Mouse (Mus musculus) embryonic fibroblast, embryonic 13.5 days (primary cell): ENCODE measurements around the gene Pi4k2b. TPM values are rescaled to one million over a fixed set of nuclear protein-coding genes. Genes with fewer than 3 reads are reported as not detected.
"Not testable (repeated sequence)": the region's sequence is repeated elsewhere in the genome, so short reads cannot be mapped to it uniquely, and the experiment has no call there.

Experiments used
- H3K27ac ChIP-seq: 2 replicates; pipeline ENCODE4 v1.5.1; 2012; ENCODE audit warnings: low read length, control low read depth, inconsistent platforms; ENCODE audit not compliant: insufficient read depth
- H3K4me1 ChIP-seq: 2 replicates; pipeline ENCODE4 v1.6.1; 2011; ENCODE audit warnings: low read length; ENCODE audit not compliant: control insufficient read depth, insufficient read depth
- H3K4me3 ChIP-seq: 2 replicates; pipeline ENCODE4 v1.5.1; 2011; ENCODE audit warnings: mild to moderate bottlenecking, control low read depth, low read length; ENCODE audit not compliant: insufficient read depth
- CTCF ChIP-seq: IDR thresholded peaks from 2 replicates; pipeline ENCODE4 v1.5.1; 2011; ENCODE audit warnings: mild to moderate bottlenecking, control low read depth, low read length, moderate library complexity, borderline replicate concordance; ENCODE audit not compliant: insufficient read depth
- POLR2A ChIP-seq: IDR thresholded peaks from 2 replicates; pipeline ENCODE4 v1.6.1; 2011; ENCODE audit warnings: low read depth, mild to moderate bottlenecking, control low read depth, low read length, moderate library complexity
- polyA plus RNA-seq: library from polyadenylated mRNA; stranded (reverse); fragments of >200 nt; gene quantifications from 2 replicates; pipeline ENCODE4 v1.2.4, GENCODE M21; 2011; ENCODE audit warnings: low read depth; ENCODE audit not compliant: missing spikeins, insufficient read length

Gene Pi4k2b
- polyA plus RNA-seq, result 25.7 and 28.1 TPM in 2 replicates

DNA sequence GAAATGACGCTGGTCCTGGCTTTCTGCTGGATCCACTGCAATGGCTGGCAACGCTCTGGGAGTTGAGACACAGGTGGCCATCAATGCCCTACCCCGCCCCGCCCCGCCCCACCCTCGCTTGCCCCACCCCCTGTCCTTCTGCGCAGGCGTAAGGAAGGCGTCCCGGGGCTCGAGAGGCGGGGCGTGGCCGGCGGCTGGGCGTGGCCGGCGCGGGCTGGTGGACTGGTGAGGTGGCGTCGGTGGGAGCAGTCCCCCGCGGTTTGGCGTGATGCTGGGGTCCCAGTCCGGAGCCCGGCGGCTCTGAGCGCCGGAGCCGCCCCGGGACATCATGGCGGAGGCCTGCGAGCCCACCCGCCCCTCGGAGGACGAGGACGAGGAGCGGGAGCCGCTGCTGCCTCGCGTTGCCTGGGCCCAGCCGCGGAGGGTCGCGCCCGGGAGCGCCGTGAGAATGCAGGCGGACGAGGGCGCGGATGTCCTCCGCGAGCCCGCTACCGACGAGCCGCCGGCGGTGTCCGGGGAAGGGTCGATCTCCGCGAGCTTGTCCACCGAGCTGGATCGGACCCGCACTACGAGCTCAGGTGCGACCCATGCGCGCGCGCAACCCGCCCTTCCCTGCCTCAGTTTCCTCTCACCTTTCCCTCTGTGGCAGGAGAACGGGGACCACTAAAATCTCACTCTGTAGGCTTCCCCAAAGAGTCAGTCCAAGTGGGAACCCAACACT lies at the start of gene Pi4k2b:
Gene Pi4k2b (plus strand): TSS at position 184 of the 721 bp plus-strand sequence.
- TF ChIP-seq CTCF, result no peak
- peak; percentile 70 for TF ChIP-seq POLR2A
- Histone ChIP-seq H3K27ac (peak within 1 kb of the TSS; percentile 15; the same call in 1 of the 2 replicates), H3K4me1 (no peaks in the 10 kb centered on the region), H3K4me3 (peak within 1 kb of the TSS; percentile 98)

DNA sequence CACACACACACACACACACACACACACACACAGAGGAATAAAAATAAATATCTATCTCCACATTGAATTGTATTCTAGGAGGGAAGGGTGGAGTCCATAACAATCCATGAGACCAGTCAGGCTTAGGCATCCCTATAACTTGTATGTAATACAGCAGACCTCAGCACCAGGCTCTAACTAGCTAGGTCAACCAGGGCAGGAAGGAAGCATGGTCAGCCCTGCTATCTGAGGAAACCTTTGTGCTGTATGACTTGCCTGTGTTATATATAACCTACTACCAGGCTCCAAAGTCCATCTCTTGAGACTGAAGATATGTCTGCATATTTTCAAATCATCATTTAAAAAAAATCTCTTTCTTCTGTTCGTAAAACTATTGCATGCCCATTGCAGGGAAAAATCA lies 44.1 kb upstream of the Pi4k2b start:
- Histone ChIP-seq H3K4me1 (no peaks in the 10 kb centered on the region), H3K27ac (no peak overlapping the region), H3K4me3 (no peak overlapping the region)
- TF ChIP-seq CTCF (no peak), POLR2A (no peak)

DNA sequence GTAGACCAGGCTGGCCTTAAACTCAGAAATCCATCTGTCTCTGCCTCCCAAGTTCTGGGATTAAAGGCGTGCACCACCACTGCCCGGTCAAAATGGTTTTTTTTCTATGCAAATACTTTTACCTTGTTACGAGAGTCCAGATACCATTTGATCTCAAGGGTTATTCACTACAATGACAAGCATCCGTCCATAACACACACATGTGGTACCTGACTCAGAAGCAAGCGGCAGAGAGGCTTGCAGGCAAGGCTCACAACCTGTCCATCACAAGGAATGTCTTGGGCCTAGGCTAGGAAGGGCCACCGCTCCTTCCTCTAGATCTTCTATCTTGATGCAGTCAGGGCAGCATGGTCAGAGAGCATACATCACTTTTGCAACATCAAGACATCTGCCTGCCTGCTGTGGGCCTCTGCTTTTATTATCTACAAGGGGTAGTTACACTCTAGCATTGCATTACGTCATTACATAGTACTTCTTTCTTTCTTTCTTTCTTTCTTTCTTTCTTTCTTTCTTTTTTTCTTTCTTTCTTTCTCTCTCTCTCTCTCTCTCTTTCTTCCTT lies 43.4 kb upstream of the Pi4k2b start:
- H3K4me1 ChIP-seq, H3K4me3 ChIP-seq, H3K27ac ChIP-seq: not testable (repeated sequence)

DNA sequence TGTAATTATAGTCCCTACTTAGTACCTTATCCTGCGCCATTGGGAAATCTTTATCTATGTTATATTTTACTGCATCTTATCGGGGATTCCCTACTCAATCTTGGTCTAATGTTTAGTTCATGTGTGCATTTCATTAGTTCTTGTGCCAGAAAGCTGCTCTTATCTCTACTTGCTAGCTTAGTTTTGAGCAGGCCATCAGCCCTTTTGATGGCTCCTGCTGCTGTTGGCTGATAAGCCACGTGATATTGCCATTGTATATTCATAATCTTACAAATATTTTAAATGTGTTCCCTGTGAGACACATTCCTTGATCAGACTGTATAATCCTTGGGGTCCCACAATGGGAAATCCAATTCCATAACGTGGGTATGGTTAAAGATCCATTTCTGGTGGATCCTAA lies 36.8 kb upstream of the Pi4k2b start:
- no peak for TF ChIP-seq CTCF
- no peak for TF ChIP-seq POLR2A
- no peak overlapping the region for H3K27ac ChIP-seq
- H3K4me3 ChIP-seq, result no peak overlapping the region
- H3K4me1 ChIP-seq, result no peaks in the 10 kb centered on the region

DNA sequence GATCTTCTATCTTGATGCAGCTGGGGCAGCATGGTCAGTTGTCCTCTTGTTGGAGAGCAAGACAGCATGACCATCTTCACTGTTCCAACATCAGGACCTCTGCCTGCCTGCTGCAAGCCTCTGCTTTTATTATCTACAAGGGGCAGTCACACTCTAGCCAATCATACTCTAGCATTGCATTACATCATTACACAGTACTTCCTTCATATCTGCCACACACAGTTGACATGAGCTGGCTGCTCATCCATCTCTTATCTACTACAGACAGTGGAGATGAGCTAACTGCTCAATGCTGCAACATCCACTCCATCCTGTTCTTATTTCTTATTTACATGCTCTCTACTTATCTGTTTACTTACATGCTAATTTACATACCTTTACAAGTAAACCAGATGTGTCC lies 28.7 kb upstream of the Pi4k2b start:
- no peak overlapping the region for H3K27ac ChIP-seq
- no peak for TF ChIP-seq CTCF
- TF ChIP-seq POLR2A, result no peak
- no peaks in the 10 kb centered on the region for H3K4me1 ChIP-seq
- H3K4me3 ChIP-seq, result no peak overlapping the region

DNA sequence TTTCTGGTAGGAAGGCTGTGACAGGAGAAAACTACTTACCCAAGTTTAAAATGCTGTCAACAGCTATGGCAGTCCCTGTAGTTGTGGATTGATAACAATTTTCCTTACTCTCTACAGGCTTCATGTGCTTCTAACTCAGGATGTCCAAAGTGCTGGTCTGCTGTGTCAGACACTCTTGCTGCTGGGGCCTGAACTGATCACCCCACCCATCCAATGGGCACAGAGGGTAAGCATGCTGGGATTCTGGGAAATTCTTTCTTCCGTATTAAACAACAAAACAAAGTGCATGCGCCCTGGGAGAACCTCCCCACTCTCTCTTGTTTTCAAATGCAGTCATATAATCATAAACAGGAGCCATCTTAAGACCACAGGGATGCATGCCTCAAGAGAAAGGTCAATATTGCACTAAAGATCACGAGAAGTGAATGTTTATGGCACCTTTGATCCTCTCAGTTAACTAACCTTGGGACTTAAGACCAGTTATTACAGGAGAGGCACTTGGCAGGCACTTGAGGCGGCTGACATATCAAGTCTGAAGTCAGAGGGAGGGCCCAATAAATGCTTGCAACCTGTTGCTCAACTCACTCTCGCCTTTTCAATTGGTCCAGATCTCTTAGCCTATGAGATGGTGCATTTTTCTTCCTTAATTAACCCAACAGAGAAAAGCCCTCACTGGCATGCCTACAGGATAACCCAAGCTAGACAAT lies 24.5 kb upstream of the Pi4k2b start:
- Histone ChIP-seq H3K4me3 (no peak overlapping the region), H3K27ac (no peak overlapping the region), H3K4me1 (no peaks in the 10 kb centered on the region)
- TF ChIP-seq POLR2A, result no peak
- TF ChIP-seq CTCF, result no peak

DNA sequence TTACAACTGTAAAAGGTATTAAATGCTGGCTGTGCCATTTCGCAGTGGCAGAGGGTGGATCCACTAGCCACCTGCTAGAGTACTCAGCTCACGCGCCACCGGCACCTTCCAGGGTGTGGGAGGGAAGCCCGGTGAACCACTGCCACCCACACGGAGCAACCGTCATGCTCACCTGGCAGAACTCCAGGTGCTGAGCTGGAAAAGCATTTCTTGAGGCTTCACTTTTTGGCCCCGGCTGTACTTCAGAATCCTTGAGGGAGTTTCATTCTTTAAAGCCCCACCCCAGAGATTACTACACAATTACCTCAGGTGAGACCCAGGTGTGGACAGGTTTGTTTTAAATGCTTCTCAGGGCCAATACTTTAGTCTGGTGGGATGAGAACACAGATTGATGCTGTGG lies 20.4 kb upstream of the Pi4k2b start:
- no peak for TF ChIP-seq POLR2A
- no peak for TF ChIP-seq CTCF
- no peak overlapping the region for H3K27ac ChIP-seq
- H3K4me1 ChIP-seq, result no peaks in the 10 kb centered on the region
- H3K4me3 ChIP-seq, result no peak overlapping the region

DNA sequence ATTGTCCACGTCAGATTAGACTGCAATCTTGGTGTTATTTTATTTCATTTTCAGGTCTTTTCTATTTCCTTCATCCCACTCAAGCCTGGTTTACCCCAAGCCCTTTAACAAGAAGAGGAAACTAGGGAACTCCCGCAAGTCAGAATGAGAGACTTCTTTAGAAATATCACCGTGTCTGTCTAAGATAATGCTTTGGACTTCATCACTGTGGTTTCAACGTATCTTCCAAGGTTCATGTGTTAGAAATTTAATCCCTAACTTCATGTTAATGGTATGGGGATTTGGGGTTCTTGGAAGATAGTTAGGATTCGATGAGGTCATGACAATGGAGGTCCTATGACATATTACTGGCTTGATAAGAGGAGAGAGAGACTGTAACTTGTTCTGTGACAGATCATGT lies 13.6 kb upstream of the Pi4k2b start:
- Histone ChIP-seq H3K27ac (no peak overlapping the region), H3K4me1 (no peaks in the 10 kb centered on the region), H3K4me3 (no peak overlapping the region)
- TF ChIP-seq CTCF (no peak), POLR2A (no peak)

DNA sequence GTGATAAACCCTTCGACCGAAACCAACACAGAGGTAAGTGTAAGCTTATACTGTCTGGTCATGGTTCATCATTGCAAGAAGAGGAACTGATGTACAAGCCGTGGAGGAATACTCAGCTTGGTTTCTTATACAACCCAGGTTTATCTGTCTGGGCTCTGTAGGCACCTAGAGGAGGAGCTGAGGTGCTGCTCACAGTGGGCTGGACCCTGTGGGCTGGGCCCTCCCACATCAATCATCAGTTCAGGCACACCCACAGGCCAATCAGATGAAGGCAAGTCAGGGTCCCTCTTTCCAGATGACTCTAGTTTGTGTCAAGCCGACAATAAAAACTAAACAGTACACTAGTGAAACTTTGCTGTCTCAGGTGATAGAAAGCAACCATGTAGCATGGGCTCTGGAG lies 8.6 kb upstream of the Pi4k2b start:
- TF ChIP-seq CTCF, result no peak
- Histone ChIP-seq H3K4me3 (no peak overlapping the region), H3K4me1 (no peaks in the 10 kb centered on the region), H3K27ac (no peak overlapping the region)

DNA sequence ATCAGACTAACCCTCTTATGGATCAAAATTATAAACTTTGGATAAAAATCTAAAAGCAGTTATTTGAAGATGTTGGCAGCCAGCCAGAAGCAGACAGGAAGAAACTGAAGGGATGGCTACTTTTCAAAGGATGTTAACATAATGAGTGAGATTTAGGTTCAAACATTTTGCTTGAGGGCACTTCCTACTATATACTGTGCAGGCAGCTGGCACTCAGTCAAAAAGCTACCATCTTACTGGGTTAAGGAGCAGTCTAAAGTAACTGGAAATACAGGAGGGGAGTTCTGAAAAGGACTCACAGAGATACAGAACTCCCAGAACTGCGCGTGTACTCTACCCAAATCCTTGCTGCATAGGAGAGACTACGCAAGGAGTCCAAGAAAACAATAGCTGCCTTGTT lies 5.3 kb upstream of the Pi4k2b start:
- Histone ChIP-seq H3K4me3 (no peak overlapping the region), H3K27ac (no peak overlapping the region), H3K4me1 (no peaks in the 10 kb centered on the region)
- TF ChIP-seq POLR2A, result no peak
- no peak for TF ChIP-seq CTCF
